Mouse (Mus musculus) hindbrain, postnatal 0 days (tissue): ENCODE measurements around the gene Slc31a1. TPM values are rescaled to one million over a fixed set of nuclear protein-coding genes. Genes with fewer than 3 reads are reported as not detected.

ENCODE experiments used
- ATAC-seq: fragments of 200-750 bp; cut with Nextera tagmentation; 2 replicates; pipeline ENCODE4 v1.8.0; 2017; ENCODE audit warnings: mild to moderate bottlenecking, moderate TSS enrichment, moderate library complexity
- DNase-seq: peaks from one replicate; pipeline ENCODE4 v3.0.0-alpha.2; 2015; ENCODE audit warnings: low spot score
- H3K27ac ChIP-seq: fragments of 300-500 bp; sonication (generic); 2 replicates; pipeline ENCODE4 v1.5.1; 2014; ENCODE audit warnings: mild to moderate bottlenecking
- H3K27me3 ChIP-seq: fragments of 300-500 bp; sonication (generic); 2 replicates; pipeline ENCODE4 v1.6.1; 2014; ENCODE audit warnings: low read length, mixed read lengths; ENCODE audit not compliant: insufficient read depth
- H3K36me3 ChIP-seq: fragments of 300-500 bp; sonication (generic); 2 replicates; pipeline ENCODE4 v1.6.1; 2014; ENCODE audit warnings: low read length, mixed read lengths; ENCODE audit not compliant: insufficient read depth
- H3K4me1 ChIP-seq: fragments of 300-500 bp; sonication (generic); 2 replicates; pipeline ENCODE4 v1.6.1; 2014; ENCODE audit warnings: antibody characterized with exemption, low read length, mixed read lengths; ENCODE audit not compliant: insufficient read depth
- H3K4me2 ChIP-seq: fragments of 300-500 bp; sonication (generic); 2 replicates; pipeline ENCODE4 v1.6.1; 2014; ENCODE audit warnings: low read depth, mild to moderate bottlenecking, low read length, moderate library complexity, mixed read lengths
- H3K4me3 ChIP-seq: fragments of 300-500 bp; sonication (generic); 2 replicates; pipeline ENCODE4 v1.5.1; 2014; ENCODE audit warnings: low read length
- H3K9ac ChIP-seq: fragments of 300-500 bp; sonication (generic); replicated peaks from 2 replicates; pipeline ENCODE4 v1.6.1; 2014; ENCODE audit warnings: mild to moderate bottlenecking, low read length, moderate library complexity, mixed read lengths
- H3K9me3 ChIP-seq: fragments of 300-500 bp; sonication (generic); 2 replicates; pipeline ENCODE4 v1.6.1; 2016; ENCODE audit warnings: low read length, mixed read lengths
- CTCF ChIP-seq: IDR thresholded peaks from 2 replicates; pipeline ENCODE4 v1.5.1; 2016; ENCODE audit warnings: antibody characterized with exemption, control low read depth, low read depth
- WGBS: fragments of 180-500 bp; shearing (Covaris S2); extraction: QIAGEN DNeasy Blood & Tissue Kit; methylation state at CpG from one replicate; pipeline ENCODE4 v1.1.7; 2014; 5-methylcytosine and 5-hydroxymethylcytosine counted together
- polyA plus RNA-seq: library from polyadenylated mRNA; unstranded; fragments of >200 nt; fragmentation: Nextera tagmentation; extraction: Ambion mirVana; gene quantifications from 2 replicates; pipeline ENCODE4 v1.2.1, GENCODE M21; 2015
- total RNA-seq: library from RNA; depleted of rRNA; stranded (reverse); fragments of >200 nt; gene quantifications from 2 replicates; pipeline ENCODE4 v1.2.3, GENCODE M21; 2014; rRNA removed

Gene Slc31a1
- total and polyA plus RNA-seq, 2 experiments from 2014 or later, result 20.8 to 46.3 TPM

DNA sequence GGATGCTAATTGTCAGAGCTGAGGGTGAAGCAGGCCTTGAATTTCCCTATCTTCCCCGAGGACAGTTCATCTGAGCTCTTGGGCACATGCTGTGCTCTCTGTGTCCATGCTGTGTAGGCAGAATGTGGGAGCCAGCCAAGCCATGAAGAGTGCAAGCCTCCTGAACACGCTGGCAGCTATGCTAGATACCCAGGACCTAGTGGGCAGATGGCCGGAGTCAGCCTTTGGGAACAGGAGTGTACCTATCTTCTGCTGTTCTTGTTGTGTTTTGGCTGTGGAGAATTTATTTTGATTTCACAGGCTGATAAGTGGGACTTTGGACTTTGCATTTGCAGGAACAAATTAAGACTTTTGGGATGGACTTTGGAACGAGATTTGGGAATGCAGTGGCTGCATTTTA lies 80.0 kb downstream of the Slc31a1 start:
- WGBS, result 63% methylated on average over 4 of the region's 4 CpGs
- no peaks in the 10 kb centered on the region for H3K9me3 ChIP-seq
- no peak overlapping the region for H3K27ac ChIP-seq
- no peaks in the 10 kb centered on the region for H3K27me3 ChIP-seq
- DNase-seq, result no peak
- TF ChIP-seq CTCF, result no peak
- H3K4me3 ChIP-seq, result no peak overlapping the region
- H3K9ac ChIP-seq, result no peak overlapping the region
- no peak overlapping the region for H3K4me2 ChIP-seq
- H3K4me1 ChIP-seq, result no peaks in the 10 kb centered on the region
- ATAC-seq, result no peak
- H3K36me3 ChIP-seq, result no peaks in the 10 kb centered on the region

DNA sequence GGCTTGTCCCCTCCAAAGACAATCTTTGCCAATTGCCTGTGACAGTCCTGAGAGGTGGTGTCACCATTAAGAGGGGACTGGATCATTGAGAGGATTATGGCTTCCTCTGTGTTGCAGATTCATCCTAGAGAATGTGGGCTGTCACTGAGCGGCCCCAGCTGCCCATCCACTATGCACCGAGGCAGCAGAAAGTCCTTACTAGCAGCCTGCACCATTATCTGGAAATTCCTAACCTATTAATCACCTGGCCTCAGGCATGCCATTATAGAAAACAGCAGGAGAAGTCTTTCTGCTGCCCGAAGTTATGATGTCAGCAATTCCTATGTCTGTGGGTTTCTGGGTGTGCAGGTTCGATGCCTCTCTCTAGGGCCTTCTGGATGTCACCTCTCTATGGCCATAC lies 80.5 kb downstream of the Slc31a1 start:
- no peak overlapping the region for H3K27ac ChIP-seq
- H3K4me1 ChIP-seq, result no peaks in the 10 kb centered on the region
- no peaks in the 10 kb centered on the region for H3K9me3 ChIP-seq
- ATAC-seq (no peak), DNase-seq (no peak)
- no peak overlapping the region for H3K9ac ChIP-seq
- no peak overlapping the region for H3K4me2 ChIP-seq
- no peak for TF ChIP-seq CTCF
- H3K36me3 ChIP-seq, result no peaks in the 10 kb centered on the region
- WGBS, result 71% methylated on average over 4 of the region's 4 CpGs
- H3K27me3 ChIP-seq, result no peaks in the 10 kb centered on the region
- H3K4me3 ChIP-seq, result no peak overlapping the region

Other genes starting within 250 kb of the Slc31a1 start
- not detected in 2 replicates for gene Mup21, start 209.9 kb upstream of the Slc31a1 start, total RNA-seq
- not detected in 2 replicates for gene Mup21, start 209.9 kb upstream of the Slc31a1 start, polyA plus RNA-seq
- 12.5 and 14.4 TPM in 2 replicates for gene Zfp37, start 129.7 kb upstream of the Slc31a1 start, total RNA-seq
- gene Zfp37, start 129.7 kb upstream of the Slc31a1 start, polyA plus RNA-seq, result 15.6 and 16.2 TPM in 2 replicates
- gene Slc31a2, start 98.2 kb upstream of the Slc31a1 start, total RNA-seq, result 17.7 and 19.3 TPM in 2 replicates
- 12.1 and 12.2 TPM in 2 replicates for gene Slc31a2, start 98.2 kb upstream of the Slc31a1 start, polyA plus RNA-seq
- gene Fkbp15, start 179 bp upstream of the Slc31a1 start, total RNA-seq, result 38.3 and 43.0 TPM in 2 replicates
- gene Fkbp15, start 179 bp upstream of the Slc31a1 start, polyA plus RNA-seq, result 22.6 and 23.7 TPM in 2 replicates
- gene Cdc26, start 47.9 kb downstream of the Slc31a1 start, total RNA-seq, result 24.7 and 30.1 TPM in 2 replicates
- gene Cdc26, start 47.9 kb downstream of the Slc31a1 start, polyA plus RNA-seq, result 75.2 and 78.3 TPM in 2 replicates
- gene Prpf4, start 48.1 kb downstream of the Slc31a1 start, total RNA-seq, result 14.3 and 19.6 TPM in 2 replicates
- gene Prpf4, start 48.1 kb downstream of the Slc31a1 start, polyA plus RNA-seq, result 12.2 and 13.8 TPM in 2 replicates
- 0.93 and 3.4 TPM in 2 replicates for gene Rnf183, start 74.5 kb downstream of the Slc31a1 start, total RNA-seq
- 0.14 TPM in 1 of 2 replicates, not detected in the other for gene Rnf183, start 74.5 kb downstream of the Slc31a1 start, polyA plus RNA-seq
- 3.5 and 4.3 TPM in 2 replicates for gene Wdr31, start 110.2 kb downstream of the Slc31a1 start, total RNA-seq
- 16.4 and 17.6 TPM in 2 replicates for gene Wdr31, start 110.2 kb downstream of the Slc31a1 start, polyA plus RNA-seq
- gene Bspry, start 119.3 kb downstream of the Slc31a1 start, total RNA-seq, result 0.37 and 2.0 TPM in 2 replicates
- gene Bspry, start 119.3 kb downstream of the Slc31a1 start, polyA plus RNA-seq, result 0.95 and 0.96 TPM in 2 replicates
- 4.1 and 5.1 TPM in 2 replicates for gene Hdhd3, start 142.7 kb downstream of the Slc31a1 start, total RNA-seq
- gene Hdhd3, start 142.7 kb downstream of the Slc31a1 start, polyA plus RNA-seq, result 5.8 and 6.8 TPM in 2 replicates
- gene Alad, start 159.2 kb downstream of the Slc31a1 start, total RNA-seq, result 50.4 and 50.9 TPM in 2 replicates
- 69.3 and 70.5 TPM in 2 replicates for gene Alad, start 159.2 kb downstream of the Slc31a1 start, polyA plus RNA-seq
- 19.0 and 25.1 TPM in 2 replicates for gene Pole3, start 164.3 kb downstream of the Slc31a1 start, total RNA-seq
- 66.5 and 70.0 TPM in 2 replicates for gene Pole3, start 164.3 kb downstream of the Slc31a1 start, polyA plus RNA-seq
- gene 4933430I17Rik, start 164.6 kb downstream of the Slc31a1 start, total RNA-seq, result 1.0 TPM in 1 of 2 replicates, not detected in the other
- gene 4933430I17Rik, start 164.6 kb downstream of the Slc31a1 start, polyA plus RNA-seq, result 0.74 and 0.83 TPM in 2 replicates
- gene Rgs3, start 199.1 kb downstream of the Slc31a1 start, total RNA-seq, result 71.0 and 71.9 TPM in 2 replicates
- gene Rgs3, start 199.1 kb downstream of the Slc31a1 start, polyA plus RNA-seq, result 44.3 and 44.6 TPM in 2 replicates